Mouse (Mus musculus): Measurements from ENCODE around the gene Rnf166. TPM values are rescaled to one million over a fixed set of nuclear protein-coding genes. Genes with fewer than 3 reads are reported as not detected.

Rnf166 gene
- polyA plus RNA-seq, 1 experiment from 2014 or later: 40.8 TPM

DNA sequence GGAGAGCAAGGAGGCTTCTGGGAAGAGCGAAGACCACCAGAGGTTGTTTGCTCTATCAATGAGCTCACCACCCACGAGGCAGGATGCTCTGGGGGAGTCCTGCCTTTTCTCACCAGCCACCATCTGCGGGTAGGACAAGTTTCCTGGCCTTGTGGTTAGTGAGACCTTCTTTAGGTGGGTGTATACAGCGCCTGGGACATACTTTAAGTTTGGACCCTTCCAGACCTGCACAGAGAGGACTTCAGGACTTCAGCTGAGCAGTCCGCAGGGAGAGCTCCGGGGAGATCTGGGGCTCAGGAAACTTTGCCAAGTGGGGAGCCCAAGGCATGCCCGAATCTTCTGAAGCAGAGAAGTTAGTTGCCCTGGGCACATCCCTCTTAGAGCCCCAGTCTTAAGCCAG lies 15.9 kb downstream of the Rnf166 start:
- Histone ChIP-seq H3K36me3 (ENCODE audit: control insufficient read depth, insufficient read depth, low read length) (no peaks in the 10 kb centered on the region), H3K4me1 (ENCODE audit: control insufficient read depth in 2 of 2, insufficient read depth in 2 of 2, low read length in 2 of 2) (peaks cover 33% of the 10 kb centered on the region in 2 experiments), H3K27me3 (ENCODE audit: control insufficient read depth, insufficient read depth, low read length) (peaks cover 19% of the 10 kb centered on the region), H3K4me2 (ENCODE audit: low read length) (peak overlapping the region; percentile 81), H3K9ac (ENCODE audit: low read length) (peak overlapping the region; percentile 64), H3K27ac (replicated peaks in 1 of 2; ENCODE audit: control insufficient read depth in 1 of 2, insufficient read depth in 1 of 2, low read depth in 2 of 2, low read length in 2 of 2) (no peak overlapping the region), H3K4me3 (ENCODE audit: control insufficient read depth in 1 of 2, insufficient read depth in 1 of 2, low read depth in 1 of 2, low read length in 2 of 2) (peak overlapping the region; percentile 38 to 42), H3K9me3 (ENCODE audit: control insufficient read depth, low read length) (no peaks in the 10 kb centered on the region)
- 22% methylated on average over 7 of the region's 7 CpGs for WGBS
- ATAC-seq (ENCODE audit: insufficient number of reproducible peaks, insufficient read depth, low FRiP score, low read depth): no peak

DNA sequence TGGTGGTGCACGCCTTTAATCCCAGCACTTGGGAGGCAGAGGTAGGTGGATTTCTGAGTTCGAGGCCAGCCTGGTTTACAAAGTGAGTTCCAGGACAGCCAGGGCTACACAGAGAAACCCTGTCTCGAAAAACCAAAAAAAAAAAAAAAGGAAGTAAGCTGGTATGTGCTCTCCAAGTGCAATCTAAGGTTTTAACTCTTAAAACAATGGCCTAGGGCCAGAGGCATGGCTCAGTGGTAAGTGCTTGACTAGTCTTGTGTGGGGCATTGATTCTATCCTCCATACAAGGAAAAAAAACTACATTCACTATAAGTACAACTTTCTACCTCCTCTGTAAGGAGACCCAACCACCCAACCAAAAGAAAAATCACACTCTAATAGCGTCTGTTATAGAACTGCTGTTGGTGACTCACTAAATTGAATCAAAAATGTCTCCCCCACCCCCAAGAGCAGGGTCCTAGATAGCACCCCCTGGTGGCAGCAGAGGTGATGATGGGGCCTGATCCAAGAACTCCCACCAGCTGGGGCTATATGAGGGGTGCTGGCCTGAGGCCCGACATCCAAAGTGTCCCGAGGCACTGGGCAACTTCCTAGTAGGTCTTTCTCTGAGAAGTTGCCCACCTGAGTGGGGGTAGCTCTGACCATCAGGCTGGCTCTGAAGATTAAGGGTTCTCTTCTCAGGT lies 16.5 kb downstream of the Rnf166 start:
- Histone ChIP-seq H3K36me3 (ENCODE audit: control insufficient read depth, insufficient read depth, low read length) (no peaks in the 10 kb centered on the region), H3K4me3 (ENCODE audit: control insufficient read depth in 1 of 2, insufficient read depth in 1 of 2, low read depth in 1 of 2, low read length in 2 of 2) (no peak overlapping the region), H3K9ac (ENCODE audit: low read length) (0 out of 2 replicates have a peak overlapping the region, but pooled peaks have one; percentile 64), H3K27ac (replicated peaks in 1 of 2; ENCODE audit: control insufficient read depth in 1 of 2, insufficient read depth in 1 of 2, low read depth in 2 of 2, low read length in 2 of 2) (no peak overlapping the region), H3K4me1 (ENCODE audit: control insufficient read depth in 2 of 2, insufficient read depth in 2 of 2, low read length in 2 of 2) (peaks cover 33% of the 10 kb centered on the region in 2 experiments), H3K4me2 (ENCODE audit: low read length) (peak overlapping the region; percentile 81), H3K27me3 (ENCODE audit: control insufficient read depth, insufficient read depth, low read length) (peaks cover 19% of the 10 kb centered on the region), H3K9me3 (ENCODE audit: control insufficient read depth, low read length) (no peaks in the 10 kb centered on the region)
- ATAC-seq (ENCODE audit: insufficient number of reproducible peaks, insufficient read depth, low FRiP score, low read depth): no peak
- 63% methylated on average over 5 of the region's 6 CpGs for WGBS

DNA sequence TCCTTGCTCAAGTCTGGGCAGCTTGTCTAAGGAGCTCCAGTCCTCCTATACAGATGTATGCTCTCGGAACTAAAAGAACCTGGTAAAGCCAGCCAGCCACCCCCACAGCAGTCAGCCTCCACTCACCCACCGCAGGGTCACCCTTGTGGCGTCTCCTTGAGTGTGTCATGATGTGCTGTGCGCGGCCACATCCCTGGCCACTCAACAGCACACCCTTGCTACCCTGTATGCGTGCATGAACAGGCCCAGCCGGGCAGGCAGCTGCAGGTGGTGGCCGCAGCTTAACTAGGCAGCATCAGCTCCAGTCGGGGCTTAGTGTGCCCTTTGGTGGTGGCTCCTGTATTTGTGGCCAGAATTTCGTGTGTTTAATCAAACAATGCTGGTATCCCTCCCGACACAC lies 18.7 kb downstream of the Rnf166 start:
- Histone ChIP-seq H3K4me2 (ENCODE audit: low read length) (no peak overlapping the region), H3K27me3 (ENCODE audit: control insufficient read depth, insufficient read depth, low read length) (peaks cover 19% of the 10 kb centered on the region), H3K9ac (ENCODE audit: low read length) (0 out of 2 replicates have a peak overlapping the region, but pooled peaks have one; percentile 11), H3K36me3 (ENCODE audit: control insufficient read depth, insufficient read depth, low read length) (no peaks in the 10 kb centered on the region), H3K4me3 (ENCODE audit: control insufficient read depth in 1 of 2, insufficient read depth in 1 of 2, low read depth in 1 of 2, low read length in 2 of 2) (no peak overlapping the region), H3K4me1 (ENCODE audit: control insufficient read depth in 2 of 2, insufficient read depth in 2 of 2, low read length in 2 of 2) (peaks cover 28 to 35% of the 10 kb centered on the region in 2 experiments), H3K27ac (replicated peaks in 1 of 2; ENCODE audit: control insufficient read depth in 1 of 2, insufficient read depth in 1 of 2, low read depth in 2 of 2, low read length in 2 of 2) (no peak overlapping the region), H3K9me3 (ENCODE audit: control insufficient read depth, low read length) (no peaks in the 10 kb centered on the region)
- no peak for ATAC-seq (ENCODE audit: insufficient number of reproducible peaks, insufficient read depth, low FRiP score, low read depth)
- 66% methylated on average over 11 of the region's 11 CpGs for WGBS

- peaks cover 23 to 35% of the 10 kb centered on the region in 2 experiments for H3K4me1 ChIP-seq (ENCODE audit: control insufficient read depth in 2 of 2, insufficient read depth in 2 of 2, low read length in 2 of 2)
These were observed 21.5 kb downstream of the Rnf166 start for GRCm38 (mm10) chr8:122454409-122454808.

GRCm38 (mm10) chr8:122452154-122452553 lies 23.7 kb downstream of the Rnf166 start:
- Histone ChIP-seq H3K4me2 (ENCODE audit: low read length) (peak overlapping the region; percentile 7; the same call in 1 of the 2 replicates), H3K4me1 (ENCODE audit: control insufficient read depth in 2 of 2, insufficient read depth in 2 of 2, low read length in 2 of 2) (peaks cover 23 to 31% of the 10 kb centered on the region in 2 experiments), H3K36me3 (ENCODE audit: control insufficient read depth, insufficient read depth, low read length) (no peaks in the 10 kb centered on the region), H3K27ac (replicated peaks in 1 of 2; ENCODE audit: control insufficient read depth in 1 of 2, insufficient read depth in 1 of 2, low read depth in 2 of 2, low read length in 2 of 2) (peak overlapping the region in 1 of 2 experiments; percentile 89; a peak in 3 of 4 replicates), H3K9me3 (ENCODE audit: control insufficient read depth, low read length) (no peaks in the 10 kb centered on the region), H3K9ac (ENCODE audit: low read length) (no peak overlapping the region), H3K27me3 (ENCODE audit: control insufficient read depth, insufficient read depth, low read length) (no peaks in the 10 kb centered on the region), H3K4me3 (ENCODE audit: control insufficient read depth in 1 of 2, insufficient read depth in 1 of 2, low read depth in 1 of 2, low read length in 2 of 2) (no peak overlapping the region)
- peak; percentile 37 for ATAC-seq (ENCODE audit: insufficient number of reproducible peaks, insufficient read depth, low FRiP score, low read depth)
- 49% methylated on average over 10 of the region's 10 CpGs for WGBS

More at GRCm38 (mm10) chr8:122454409-122454808, 21.5 kb downstream of the Rnf166 start:
- peaks cover 6% of the 10 kb centered on the region; the same call in 1 of the 2 replicates for H3K27me3 ChIP-seq (ENCODE audit: control insufficient read depth, insufficient read depth, low read length)
- WGBS: 87% methylated on average over 6 of the region's 6 CpGs
- H3K9ac ChIP-seq (ENCODE audit: low read length): no peak overlapping the region
- no peaks in the 10 kb centered on the region for H3K9me3 ChIP-seq (ENCODE audit: control insufficient read depth, low read length)
- H3K36me3 ChIP-seq (ENCODE audit: control insufficient read depth, insufficient read depth, low read length): no peaks in the 10 kb centered on the region
- H3K4me2 ChIP-seq (ENCODE audit: low read length): no peak overlapping the region
- ATAC-seq (ENCODE audit: insufficient number of reproducible peaks, insufficient read depth, low FRiP score, low read depth): no peak
- no peak overlapping the region for H3K27ac ChIP-seq (replicated peaks in 1 of 2; ENCODE audit: control insufficient read depth in 1 of 2, insufficient read depth in 1 of 2, low read depth in 2 of 2, low read length in 2 of 2)
- H3K4me3 ChIP-seq (ENCODE audit: control insufficient read depth in 1 of 2, insufficient read depth in 1 of 2, low read depth in 1 of 2, low read length in 2 of 2): no peak overlapping the region

GRCm38 (mm10) chr8:122451161-122451703 lies 24.6 kb downstream of the Rnf166 start:
- H3K9ac ChIP-seq (ENCODE audit: low read length): peak overlapping the region; percentile 31
- no peak overlapping the region for H3K4me3 ChIP-seq (ENCODE audit: control insufficient read depth in 1 of 2, insufficient read depth in 1 of 2, low read depth in 1 of 2, low read length in 2 of 2)
- peaks cover 23 to 31% of the 10 kb centered on the region in 2 experiments for H3K4me1 ChIP-seq (ENCODE audit: control insufficient read depth in 2 of 2, insufficient read depth in 2 of 2, low read length in 2 of 2)
- no peaks in the 10 kb centered on the region for H3K36me3 ChIP-seq (ENCODE audit: control insufficient read depth, insufficient read depth, low read length)
- no peaks in the 10 kb centered on the region for H3K9me3 ChIP-seq (ENCODE audit: control insufficient read depth, low read length)
- H3K27me3 ChIP-seq (ENCODE audit: control insufficient read depth, insufficient read depth, low read length): no peaks in the 10 kb centered on the region
- H3K27ac ChIP-seq (replicated peaks in 1 of 2; ENCODE audit: control insufficient read depth in 1 of 2, insufficient read depth in 1 of 2, low read depth in 2 of 2, low read length in 2 of 2): peak overlapping the region; percentile 89 to 97
- ATAC-seq (ENCODE audit: insufficient number of reproducible peaks, insufficient read depth, low FRiP score, low read depth): peak; percentile 45
- 20% methylated on average over 7 of the region's 7 CpGs for WGBS
- H3K4me2 ChIP-seq (ENCODE audit: low read length): peak overlapping the region; percentile 46

- no peaks in the 10 kb centered on the region for H3K27me3 ChIP-seq (ENCODE audit: control insufficient read depth, insufficient read depth, low read length)
- H3K36me3 ChIP-seq (ENCODE audit: control insufficient read depth, insufficient read depth, low read length): no peaks in the 10 kb centered on the region
These were observed 30.7 kb downstream of the Rnf166 start for GRCm38 (mm10) chr8:122445203-122445602.

More at GRCm38 (mm10) chr8:122445203-122445602, 30.7 kb downstream of the Rnf166 start:
- Histone ChIP-seq H3K9me3 (ENCODE audit: control insufficient read depth, low read length) (no peaks in the 10 kb centered on the region), H3K27ac (replicated peaks in 1 of 2; ENCODE audit: control insufficient read depth in 1 of 2, insufficient read depth in 1 of 2, low read depth in 2 of 2, low read length in 2 of 2) (peak overlapping the region; percentile 82 to 99), H3K4me3 (ENCODE audit: control insufficient read depth in 1 of 2, insufficient read depth in 1 of 2, low read depth in 1 of 2, low read length in 2 of 2) (peak overlapping the region in 1 of 2 experiments; percentile 57; a peak in 1 of 4 replicates), H3K9ac (ENCODE audit: low read length) (peak overlapping the region; percentile 88), H3K4me2 (ENCODE audit: low read length) (peak overlapping the region; percentile 92), H3K4me1 (ENCODE audit: control insufficient read depth in 2 of 2, insufficient read depth in 2 of 2, low read length in 2 of 2) (peaks cover 15 to 25% of the 10 kb centered on the region in 2 experiments)
- WGBS: 48% methylated on average over 3 of the region's 3 CpGs
- ATAC-seq (ENCODE audit: insufficient number of reproducible peaks, insufficient read depth, low FRiP score, low read depth): no peak
